Mouse (Mus musculus) stomach, postnatal 0 days (tissue): ENCODE results near the gene Arhgef38.

Experiments
- CTCF ChIP-seq: IDR thresholded peaks from 2 replicates; pipeline ENCODE4 v1.5.1; 2016; ENCODE audit warnings: antibody characterized with exemption, low read depth, mild to moderate bottlenecking, moderate library complexity
- EP300 ChIP-seq: optimal IDR thresholded peaks from 2 replicates; pipeline ENCODE3; 2016; ENCODE audit warnings: antibody characterized with exemption

- TF ChIP-seq CTCF (no peak), EP300 (no peak)
Measured at GRCm38 (mm10) chr3:133131372-133131771, 103.4 kb downstream of the Arhgef38 start.
